Mouse (Mus musculus) lung, adult 2 months (tissue): ENCODE results near the gene Lrrc37a.

ENCODE experiments used
- CTCF ChIP-seq: fragments of 200-500 bp; IDR thresholded peaks from 2 replicates; pipeline ENCODE4 v1.5.1; 2011; ENCODE audit warnings: mild to moderate bottlenecking, low read length, control low read depth; ENCODE audit not compliant: insufficient read depth
- POLR2A ChIP-seq: fragments of 200-500 bp; IDR thresholded peaks from 2 replicates; pipeline ENCODE4 v1.6.1; 2011; ENCODE audit warnings: low read depth, mild to moderate bottlenecking, control low read depth, low read length, borderline replicate concordance; ENCODE audit errors: extremely low read depth

DNA sequence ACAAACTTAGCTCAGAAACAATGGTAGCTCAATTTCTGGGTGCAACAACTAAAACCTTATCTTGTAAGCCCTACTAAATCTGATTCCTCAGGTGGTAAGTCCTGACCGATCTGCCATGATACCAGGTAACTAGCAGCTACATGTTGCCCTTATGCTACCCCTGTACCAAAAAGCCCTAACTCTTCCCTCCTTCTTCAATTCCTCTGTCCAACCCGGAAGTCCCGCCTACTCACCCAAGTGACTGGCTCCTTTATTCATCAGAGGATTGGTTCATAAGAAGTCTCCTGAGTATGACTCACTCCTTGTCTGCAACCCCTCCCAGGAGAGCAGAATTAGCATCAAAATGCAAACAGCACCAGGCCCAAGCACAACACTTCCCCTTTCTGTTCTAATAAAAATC lies 60.7 kb downstream of the Lrrc37a start:
- TF ChIP-seq CTCF = no peak
- TF ChIP-seq POLR2A = no peak
